Mouse (Mus musculus) G1E (cell line): ENCODE measurements at regions not wholly inside any gene's neighbourhood (a gene's known extent, or its start where the extent isn't known, plus 50 kb on each side); places are given as distances from the start of the nearest gene placed in this dataset.

Source experiments
- CTCF ChIP-seq: IDR thresholded peaks from 2 replicates; pipeline ENCODE4 v1.5.1; 2012; ENCODE audit warnings: low read depth, low read length, inconsistent platforms, mixed read lengths
- GATA1 ChIP-seq: IDR thresholded peaks from 2 replicates; pipeline ENCODE4 v1.6.1; 2012; ENCODE audit warnings: borderline replicate concordance, low read length, inconsistent platforms, mixed read lengths
- POLR2AphosphoS5 ChIP-seq: IDR thresholded peaks from 2 replicates; pipeline ENCODE4 v1.6.1; 2012; ENCODE audit warnings: low read depth, low read length, inconsistent platforms; ENCODE audit not compliant: insufficient replicate concordance
- TAL1 ChIP-seq: conservative IDR thresholded peaks from 2 replicates; pipeline ENCODE4 v1.6.1; 2012; ENCODE audit warnings: low read depth, low read length, inconsistent platforms, mixed read lengths

- TF ChIP-seq CTCF (no peak), TAL1 (no peak), GATA1 (no peak), POLR2AphosphoS5 (no peak)
Measured at GRCm38 (mm10) chr1:148863582-148863981, 1097.5 kb downstream of the Pla2g4a start.
